Mouse (Mus musculus): ENCODE results near the gene Haspin. TPM values are rescaled to one million over a fixed set of nuclear protein-coding genes. Genes with fewer than 3 reads are reported as not detected.
A peak's percentile ranks its signal among the peaks of the same experiment; 100 is the strongest.

Haspin gene
- total RNA-seq, 2 experiments from 2014 or later, result 3.0 to 3.7 TPM

GRCm38 (mm10) chr11:73146026-73146974, 8.2 kb upstream of the Haspin start:
- peak; percentile 36 for DNase-seq

DNA sequence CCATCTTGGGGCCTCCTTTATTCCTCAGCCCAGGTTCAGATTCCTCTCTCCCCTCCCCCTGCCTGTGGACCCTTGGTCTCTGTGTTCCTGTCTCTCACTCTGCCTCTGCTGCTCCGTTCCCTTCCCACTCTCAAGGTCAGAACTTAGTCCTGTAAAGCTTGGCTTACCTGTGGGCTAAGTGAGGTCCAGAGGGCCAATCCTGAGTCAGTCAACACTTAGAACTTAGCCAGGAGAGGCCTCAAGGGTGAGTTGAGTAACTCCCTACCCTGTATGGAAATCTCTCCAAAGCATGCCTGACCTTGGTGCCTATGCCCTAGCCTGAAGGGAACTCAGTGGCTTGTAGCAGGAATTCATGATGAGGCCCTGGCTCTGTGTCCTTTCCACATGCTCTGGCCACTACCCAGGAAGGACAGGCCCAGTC, 6.2 kb upstream of the Haspin start:
- DNase-seq, result peak; percentile 62

- no peak for DNase-seq
Measured at GRCm38 (mm10) chr11:73137116-73137515, 978 bp downstream of the Haspin start.

GRCm38 (mm10) chr11:73136587-73136986, 1.5 kb downstream of the Haspin start:
- no peak for DNase-seq

GRCm38 (mm10) chr11:73134222-73134621, 3.9 kb downstream of the Haspin start:
- DNase-seq, result no peak

- no peak for DNase-seq
Measured at GRCm38 (mm10) chr11:73132999-73133398, 5.1 kb downstream of the Haspin start.

- no peak for DNase-seq
Measured at GRCm38 (mm10) chr11:73131020-73131419, 7.1 kb downstream of the Haspin start.

GRCm38 (mm10) chr11:73126495-73126894, 11.6 kb downstream of the Haspin start:
- DNase-seq, result no peak

DNA sequence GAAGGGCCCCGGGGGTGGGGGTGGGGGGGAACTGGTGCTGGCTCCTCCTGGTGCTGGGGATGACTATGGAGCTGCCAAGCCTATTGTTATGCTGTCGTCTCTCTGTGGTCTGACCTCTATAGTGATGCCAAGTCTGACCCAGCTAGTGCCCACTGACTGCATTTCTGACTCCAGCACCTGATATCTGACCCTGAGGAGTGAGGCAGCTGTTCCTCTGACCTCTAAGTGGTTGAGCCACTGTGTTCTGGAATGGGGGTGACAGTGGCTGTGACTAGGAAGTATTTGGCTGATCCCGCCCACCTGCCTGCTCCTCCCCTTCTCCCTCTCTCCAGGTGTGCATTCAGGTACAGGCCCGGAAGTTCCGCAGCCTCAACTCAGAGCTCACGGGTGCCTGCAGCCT, 26.7 kb downstream of the Haspin start:
- no peak for DNase-seq

DNA sequence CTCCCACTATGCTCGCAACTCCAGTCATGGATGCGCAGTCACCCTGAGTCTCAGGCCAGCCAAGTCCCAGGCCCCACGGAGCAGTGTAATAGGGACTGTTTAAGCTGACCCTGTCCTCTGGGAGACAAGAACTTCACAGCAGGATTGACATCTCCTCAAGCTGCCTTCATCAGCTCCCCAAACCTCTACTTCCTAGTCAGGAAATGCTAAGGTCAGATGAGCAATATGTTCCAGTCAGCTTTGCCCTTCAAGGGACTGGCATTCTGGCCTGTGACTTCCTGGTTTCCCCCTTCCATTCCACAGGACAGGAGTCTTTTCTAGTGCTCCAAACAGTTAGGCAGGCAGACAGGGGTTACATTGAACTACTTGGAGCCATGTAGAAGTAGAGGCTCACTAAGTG, 28.2 kb downstream of the Haspin start:
- DNase-seq, result peak; percentile 30

- DNase-seq, result peak; percentile 39
Measured at GRCm38 (mm10) chr11:73108898-73109625, 29.0 kb downstream of the Haspin start.

- DNase-seq, result peak; percentile 37
Measured at GRCm38 (mm10) chr11:73108195-73108897, 29.7 kb downstream of the Haspin start.

DNA sequence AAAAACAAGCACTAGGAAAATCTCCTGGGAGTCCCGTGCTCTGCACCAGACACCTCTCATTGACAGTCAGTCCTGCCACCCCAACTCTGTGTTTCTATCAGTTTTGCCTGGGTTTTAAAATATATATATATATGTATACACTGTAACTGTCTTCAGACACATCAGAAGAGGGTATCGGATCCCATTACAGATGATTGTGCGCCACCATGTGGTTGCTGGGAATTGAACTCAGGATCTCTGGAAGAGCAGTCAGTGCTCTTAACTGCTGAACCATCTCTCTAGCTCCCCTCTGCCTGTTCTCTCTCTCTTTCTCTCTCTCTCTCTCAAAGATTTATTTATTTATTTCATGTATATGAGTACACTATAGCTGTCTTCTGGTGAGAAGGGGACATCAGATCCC, 30.7 kb downstream of the Haspin start:
- peak; percentile 72 for DNase-seq

- DNase-seq, result no peak
Measured at GRCm38 (mm10) chr11:73105246-73105645, 32.8 kb downstream of the Haspin start.

DNA sequence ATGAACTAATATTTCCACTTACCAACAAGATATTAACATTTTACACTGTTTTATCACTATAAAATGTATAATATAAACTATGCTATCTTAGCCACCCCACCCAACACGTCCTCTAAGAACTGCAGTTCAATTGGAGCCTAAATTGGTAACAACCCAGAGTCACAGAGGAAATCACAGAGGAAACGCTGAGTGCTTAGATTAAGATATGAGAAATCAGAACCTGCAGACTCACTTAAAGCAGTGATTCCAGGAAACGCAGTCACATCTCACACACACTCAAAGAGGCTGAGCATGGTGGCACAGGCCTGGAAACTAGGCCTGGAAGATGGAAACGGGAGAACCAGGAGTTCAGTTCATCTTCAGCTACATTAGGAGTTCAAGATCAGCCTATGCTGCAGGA, 36.8 kb downstream of the Haspin start:
- DNase-seq, result no peak

DNA sequence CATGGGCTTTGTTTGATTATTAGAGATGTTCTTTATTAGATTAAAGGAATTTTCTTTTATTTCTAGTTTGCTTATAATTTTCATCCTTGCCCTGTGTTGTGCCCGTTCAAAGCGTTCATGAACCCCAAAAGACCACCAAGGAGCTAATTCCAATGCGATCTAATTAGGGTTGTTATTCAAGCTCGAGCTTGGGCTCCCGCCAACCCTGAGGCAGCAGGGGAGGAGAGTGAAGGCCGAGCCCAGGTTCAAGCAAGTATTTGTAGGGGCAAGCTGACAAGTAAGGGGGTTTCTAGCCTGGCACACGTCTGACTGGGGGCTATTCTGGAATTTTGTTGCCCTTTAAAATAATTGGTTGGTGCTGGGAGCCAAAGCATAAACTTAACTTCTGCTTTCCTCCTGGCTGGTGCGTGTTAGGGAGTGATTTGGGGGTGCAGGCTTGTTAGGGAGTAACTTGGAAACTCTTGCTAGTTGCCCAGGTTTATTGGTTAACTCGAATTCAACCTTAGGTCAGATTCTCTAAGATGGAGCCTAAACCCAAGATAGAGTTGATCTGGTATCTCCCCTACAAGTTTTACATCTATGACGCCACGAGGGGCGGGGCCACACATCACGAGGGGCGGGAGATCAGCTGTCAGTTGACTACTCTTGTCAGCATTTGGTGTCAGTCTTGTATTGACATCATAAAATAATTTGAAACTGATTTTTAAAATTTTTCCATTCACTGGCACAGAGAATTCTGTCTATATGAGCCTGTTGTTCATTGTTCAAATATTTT, 37.9 kb downstream of the Haspin start:
- DNase-seq, result no peak

DNA sequence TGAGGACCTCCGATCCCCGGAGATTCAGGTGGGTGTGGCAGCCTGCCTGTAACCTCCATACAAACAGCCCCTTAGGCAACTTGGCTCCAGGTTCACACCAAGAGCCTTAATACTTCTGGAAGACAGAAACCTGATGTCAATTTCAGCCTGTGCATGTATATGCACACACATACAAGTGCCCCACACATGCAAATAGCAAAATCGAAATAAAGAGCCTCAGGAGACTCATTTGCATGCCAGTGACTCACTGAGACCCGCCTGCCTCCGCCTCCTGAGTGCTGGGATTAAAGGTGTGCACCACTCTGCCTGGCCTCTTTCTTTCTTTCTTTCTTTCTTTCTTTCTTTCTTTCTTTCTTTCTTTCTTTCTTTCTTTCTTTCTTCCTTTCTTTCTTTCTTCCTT, 39.2 kb downstream of the Haspin start:
- DNase-seq, result no peak

DNA sequence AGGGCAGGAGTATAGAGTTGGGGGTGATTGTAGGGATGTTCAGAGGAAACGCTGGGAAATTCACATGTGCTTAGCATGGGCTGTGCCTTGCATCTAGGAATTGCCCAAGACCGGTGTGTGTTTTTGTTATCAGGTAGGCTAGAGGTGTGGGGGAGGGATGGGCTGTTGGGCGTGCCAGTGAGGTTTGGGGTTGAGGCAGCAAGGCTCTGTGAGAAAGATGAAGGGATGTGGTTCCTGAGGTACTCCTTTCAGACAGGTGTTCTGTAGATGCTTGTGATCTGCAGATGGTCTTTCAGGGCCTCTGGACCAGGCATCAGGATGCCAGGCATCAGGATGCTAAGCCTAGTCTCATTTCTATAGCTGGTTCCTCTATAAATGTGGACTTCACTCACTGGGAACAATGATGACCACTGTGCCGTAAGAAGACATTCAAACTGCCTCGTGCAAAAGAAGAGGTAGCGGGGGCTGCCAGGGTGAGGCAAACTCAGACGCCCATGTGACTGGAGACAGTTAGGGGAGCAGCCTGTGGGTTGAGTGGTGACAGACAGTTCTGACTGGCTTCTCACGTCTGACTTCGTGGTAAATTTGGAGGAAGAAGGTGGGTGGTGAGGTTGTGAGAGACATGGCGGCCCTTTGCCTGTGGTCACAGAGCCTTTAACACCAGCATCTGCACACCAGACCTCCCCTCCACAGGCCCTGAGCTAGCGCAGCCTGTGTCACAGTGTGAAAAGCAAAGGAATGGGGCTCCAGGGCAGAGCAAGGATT, 43.7 kb downstream of the Haspin start:
- DNase-seq, result no peak

- DNase-seq, result no peak
Measured at GRCm38 (mm10) chr11:73092877-73093276, 45.2 kb downstream of the Haspin start.

- no peak for DNase-seq
Measured at GRCm38 (mm10) chr11:73092057-73092456, 46.0 kb downstream of the Haspin start.

GRCm38 (mm10) chr11:73090826-73091225, 47.3 kb downstream of the Haspin start:
- DNase-seq, result no peak

All from adrenal gland, postnatal 10 days (tissue).